Mouse (Mus musculus) left cerebral cortex, adult 11 months (tissue): ENCODE data around the gene Myl6.

Experiments used
- DNase-seq: peaks from one replicate; pipeline ENCODE4 v3.0.0; 2022; ENCODE audit warnings: low spot score

Myl6 gene

DNA sequence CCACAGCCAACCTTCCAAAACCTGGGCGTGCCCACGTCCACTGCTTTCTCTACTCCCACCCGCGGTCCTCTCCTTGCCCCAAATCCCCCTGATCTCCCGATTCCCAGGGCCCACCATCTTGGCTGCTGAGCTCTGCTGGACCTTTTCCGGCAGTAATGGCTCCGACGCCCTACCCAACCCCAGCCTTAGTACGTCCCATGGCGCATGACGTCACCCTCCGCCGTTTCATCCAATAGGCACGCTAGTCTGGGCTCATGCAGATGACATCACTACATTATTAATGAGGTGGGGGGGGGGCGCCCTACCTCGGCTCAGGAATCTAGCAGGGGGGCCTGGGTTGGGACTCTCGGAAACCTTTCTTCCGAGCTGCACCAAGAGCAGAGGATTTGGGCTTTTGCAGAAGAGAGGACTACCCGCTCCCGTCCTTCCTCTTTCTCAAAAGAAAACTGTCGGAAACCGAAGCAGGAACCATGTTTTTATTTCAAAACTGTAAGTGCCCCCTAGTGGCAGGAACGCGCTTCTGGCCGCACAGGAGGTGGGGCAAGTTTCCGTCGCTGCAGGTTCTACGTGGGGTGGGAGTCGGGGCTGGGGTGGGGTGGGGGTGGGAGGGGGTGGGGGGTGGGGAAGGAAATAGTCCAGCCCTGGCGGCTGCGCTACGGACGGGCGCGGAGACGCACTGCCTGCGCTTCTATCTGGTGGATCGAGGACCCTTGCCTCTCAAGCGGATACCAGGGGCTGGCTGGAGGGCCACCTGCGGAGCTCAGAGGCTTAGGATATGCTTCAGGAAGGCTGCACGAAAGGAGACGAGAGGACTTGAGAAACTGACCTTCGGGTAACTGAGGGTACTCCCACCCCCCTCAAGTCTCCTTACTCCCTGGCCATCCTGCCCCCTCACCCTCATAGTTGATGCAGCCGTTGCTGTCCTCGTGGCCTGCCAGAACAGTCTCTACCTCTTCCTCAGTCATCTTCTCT is at the start of gene Myl6:
Gene Myl6, minus strand, starts transcription at position 451 of the 972 bp plus-strand sequence.
- peak; percentile 96 for DNase-seq

DNA sequence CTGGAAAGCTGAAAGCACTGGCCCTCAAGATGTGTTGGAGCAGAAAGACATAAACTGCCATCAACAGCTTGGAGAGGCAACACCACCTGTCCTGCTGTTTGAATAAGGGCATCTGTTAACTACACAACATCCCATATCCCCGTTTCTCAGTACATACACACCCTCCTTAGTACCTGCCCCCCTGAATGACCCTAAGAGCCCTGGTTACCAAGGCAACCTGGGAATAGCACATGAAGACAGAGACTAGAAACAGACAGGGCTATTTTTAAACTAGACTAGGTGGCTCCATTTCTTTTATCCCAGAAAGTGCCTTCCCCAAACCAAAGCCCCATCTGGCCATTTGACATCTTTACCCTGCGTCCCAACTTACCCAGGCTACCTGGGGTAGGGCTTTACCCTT is 49.2 kb upstream of the Myl6 start:
- DNase-seq = no peak

DNA sequence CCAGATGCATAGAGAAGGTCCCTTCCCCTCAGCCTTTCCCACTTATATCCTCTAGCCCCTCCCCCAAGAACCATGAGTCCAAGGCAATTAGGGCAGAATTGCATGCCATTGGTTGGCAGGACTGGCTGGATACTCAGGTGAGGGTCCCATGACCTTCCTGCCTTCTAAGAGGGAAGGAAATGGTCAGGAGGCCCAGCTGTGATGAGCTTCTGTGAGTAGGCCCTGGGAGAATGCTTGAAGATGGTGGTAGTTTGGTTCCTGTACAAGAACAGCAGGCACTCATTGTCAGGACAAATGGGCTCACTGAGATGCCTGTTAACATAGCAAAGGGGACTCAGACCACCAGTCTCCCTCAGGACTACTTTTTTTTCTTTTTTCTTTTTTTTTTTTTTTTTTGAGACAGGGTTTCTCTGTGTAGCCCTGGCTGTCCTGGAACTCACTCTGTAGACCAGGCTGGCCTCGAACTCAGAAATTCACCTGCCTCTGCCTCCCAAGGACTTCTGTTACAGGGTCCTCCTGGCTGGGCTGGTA is 44.5 kb upstream of the Myl6 start:
- DNase-seq = no peak

DNA sequence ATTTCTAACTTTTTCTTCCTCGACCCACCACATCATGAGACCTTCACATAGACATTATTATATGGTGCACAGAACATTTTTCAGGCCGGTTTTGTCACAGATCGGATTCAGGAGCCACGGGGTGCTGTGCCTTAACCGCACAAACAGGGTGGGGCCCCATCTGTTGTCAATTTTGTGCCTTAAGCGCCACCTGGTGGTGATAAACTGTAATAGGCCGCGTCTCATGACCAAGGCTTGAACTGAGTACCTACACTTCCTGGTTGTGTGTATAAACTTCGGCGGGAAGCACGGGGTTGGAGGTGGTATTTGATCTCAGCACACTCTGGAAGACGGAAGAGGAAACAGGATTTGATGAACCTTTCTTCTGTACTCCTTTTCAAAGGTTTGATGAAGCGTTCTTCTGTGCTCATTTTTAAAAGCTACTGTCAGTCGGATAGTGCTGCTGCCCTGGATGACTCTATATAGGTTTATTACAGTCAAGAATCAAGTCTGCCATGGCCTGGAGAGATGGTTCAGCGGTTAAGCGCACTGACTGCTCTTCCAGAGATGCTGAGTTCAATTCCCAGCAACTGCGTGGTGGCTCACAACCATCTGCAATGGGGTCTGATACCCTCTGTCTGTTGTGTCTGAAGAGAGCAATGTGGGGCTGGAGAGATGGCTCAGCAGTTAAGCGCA is 42.5 kb upstream of the Myl6 start:
- DNase-seq = peak; percentile 87

DNA sequence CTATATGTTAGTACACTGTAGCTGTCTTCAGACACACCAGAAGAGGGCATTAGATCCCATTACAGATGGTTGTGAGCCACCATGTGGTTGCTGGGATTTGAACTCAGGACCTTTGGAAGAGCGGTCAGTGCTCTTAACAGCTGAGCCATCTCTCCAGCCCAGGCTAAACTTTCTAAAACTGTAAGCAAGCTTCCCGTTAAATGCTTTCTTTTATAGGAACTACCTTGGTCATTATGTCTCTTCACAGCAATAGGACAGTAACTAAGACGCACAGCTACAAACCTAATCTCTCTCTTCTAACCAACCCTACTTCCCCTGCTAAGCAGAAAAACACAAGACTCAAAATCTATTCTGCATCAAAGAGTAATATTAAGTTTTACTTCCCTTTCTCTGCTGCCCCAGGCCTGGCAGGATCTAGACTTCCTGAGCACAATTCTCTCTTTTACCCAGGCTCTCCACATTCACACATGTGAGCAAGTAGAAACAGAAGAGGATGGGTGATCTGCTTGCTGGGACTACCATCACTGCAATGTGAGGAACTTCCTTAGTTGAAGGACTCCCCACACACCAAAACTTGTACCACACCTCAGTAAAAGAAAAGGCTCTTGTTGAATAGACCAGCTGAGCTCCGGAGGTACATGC is 41.8 kb upstream of the Myl6 start:
- DNase-seq = no peak

DNA sequence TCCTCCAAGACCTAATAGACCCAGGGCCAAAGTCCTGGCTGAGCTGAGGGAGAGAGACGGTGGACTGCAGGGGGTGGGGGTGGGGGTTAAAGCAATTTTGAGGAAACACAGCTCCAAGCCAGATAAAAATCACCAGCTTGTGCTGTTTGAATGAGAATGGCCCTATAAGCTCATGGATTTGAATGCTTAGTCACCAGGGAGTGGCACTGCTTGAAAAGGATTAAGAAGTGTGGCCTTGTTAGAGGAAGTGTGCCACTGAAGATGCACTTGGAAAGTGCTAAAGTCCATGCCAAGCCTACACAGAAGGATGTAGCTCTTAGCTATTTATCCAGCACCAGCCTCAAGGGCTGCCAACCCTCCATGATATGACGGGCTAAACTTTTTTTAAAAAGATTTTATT is 41.3 kb upstream of the Myl6 start:
- no peak for DNase-seq

DNA sequence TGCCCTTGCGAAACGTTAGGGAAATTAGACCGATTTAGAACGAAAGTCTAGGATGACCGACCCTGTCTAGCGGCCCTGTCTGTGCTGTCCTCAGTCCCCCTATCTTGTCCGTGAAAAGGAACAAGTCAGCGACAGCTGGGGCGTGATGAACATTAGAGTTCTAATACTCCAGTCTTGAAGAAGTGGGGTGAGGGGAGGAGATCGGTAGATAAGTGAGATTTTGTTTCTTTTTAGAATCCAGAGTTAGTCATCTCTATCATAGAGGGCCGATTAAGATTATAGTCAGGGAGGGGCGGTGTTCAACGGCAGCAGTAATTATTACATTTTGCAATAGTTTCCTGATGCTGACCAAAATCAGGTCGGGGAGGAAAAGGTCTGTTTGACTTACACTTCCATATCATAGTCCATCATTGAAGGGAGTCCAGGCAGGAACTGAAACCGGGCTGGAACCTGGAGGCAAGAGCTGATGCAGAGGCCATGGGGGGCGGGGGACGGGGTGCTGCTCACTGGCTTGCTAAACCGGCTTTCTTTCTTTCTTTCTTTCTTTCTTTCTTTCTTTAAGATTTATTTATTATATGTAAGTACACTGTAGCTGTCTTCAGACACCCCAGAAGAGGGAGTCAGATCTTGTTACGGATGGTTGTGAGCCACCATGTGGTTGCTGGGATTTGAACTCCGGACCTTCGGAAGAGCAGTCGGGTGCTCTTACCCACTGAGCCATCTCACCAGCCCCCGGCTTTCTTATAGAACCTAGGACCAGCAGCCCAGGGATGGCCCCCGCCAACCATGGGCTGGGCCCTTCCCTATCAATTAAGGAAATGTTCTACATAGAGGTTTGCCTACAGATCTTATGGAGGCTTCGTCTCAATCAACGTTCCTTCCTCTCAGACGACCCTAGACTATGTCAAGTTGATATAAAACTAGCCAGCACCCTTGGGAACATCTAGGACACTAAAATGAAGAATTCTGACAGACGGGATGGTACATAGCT is 32.7 kb upstream of the Myl6 start:
- no peak for DNase-seq

DNA sequence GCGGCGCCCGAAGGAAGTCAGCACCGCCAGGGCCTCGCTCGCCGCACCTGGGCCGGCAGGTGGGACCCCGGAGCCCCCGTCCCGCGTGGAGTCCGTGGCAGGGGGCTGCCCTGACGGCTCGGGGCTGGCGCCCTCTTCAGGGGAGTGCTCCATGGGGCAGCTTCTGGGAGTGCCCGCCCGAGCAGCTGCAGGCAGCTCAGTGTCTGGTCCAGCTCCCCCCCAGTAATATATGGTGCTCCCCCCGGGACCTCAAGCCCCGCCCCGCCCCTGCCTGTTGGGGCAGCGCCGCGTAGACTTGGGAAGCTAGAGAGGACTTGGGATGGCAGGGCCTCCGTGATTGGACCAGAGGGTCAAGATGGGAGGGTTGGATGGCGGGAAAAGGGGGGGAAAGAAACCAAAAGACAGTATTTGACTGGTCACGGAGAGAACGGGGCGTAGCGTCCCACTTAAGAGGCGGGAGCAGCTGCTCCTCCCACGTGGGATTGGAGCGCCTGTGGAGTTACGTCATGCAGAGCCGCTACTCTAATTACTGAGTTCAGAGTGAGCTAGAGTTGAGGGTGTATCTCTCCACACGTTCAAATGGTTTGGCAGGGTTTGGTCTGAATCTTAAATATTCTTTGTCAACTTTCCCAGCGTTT is 31.8 kb upstream of the Myl6 start, which contains the start of gene Esyt1:
Gene Esyt1, minus strand, starts transcription at position 201 of the 638 bp plus-strand sequence.
- DNase-seq = peak; percentile 91

DNA sequence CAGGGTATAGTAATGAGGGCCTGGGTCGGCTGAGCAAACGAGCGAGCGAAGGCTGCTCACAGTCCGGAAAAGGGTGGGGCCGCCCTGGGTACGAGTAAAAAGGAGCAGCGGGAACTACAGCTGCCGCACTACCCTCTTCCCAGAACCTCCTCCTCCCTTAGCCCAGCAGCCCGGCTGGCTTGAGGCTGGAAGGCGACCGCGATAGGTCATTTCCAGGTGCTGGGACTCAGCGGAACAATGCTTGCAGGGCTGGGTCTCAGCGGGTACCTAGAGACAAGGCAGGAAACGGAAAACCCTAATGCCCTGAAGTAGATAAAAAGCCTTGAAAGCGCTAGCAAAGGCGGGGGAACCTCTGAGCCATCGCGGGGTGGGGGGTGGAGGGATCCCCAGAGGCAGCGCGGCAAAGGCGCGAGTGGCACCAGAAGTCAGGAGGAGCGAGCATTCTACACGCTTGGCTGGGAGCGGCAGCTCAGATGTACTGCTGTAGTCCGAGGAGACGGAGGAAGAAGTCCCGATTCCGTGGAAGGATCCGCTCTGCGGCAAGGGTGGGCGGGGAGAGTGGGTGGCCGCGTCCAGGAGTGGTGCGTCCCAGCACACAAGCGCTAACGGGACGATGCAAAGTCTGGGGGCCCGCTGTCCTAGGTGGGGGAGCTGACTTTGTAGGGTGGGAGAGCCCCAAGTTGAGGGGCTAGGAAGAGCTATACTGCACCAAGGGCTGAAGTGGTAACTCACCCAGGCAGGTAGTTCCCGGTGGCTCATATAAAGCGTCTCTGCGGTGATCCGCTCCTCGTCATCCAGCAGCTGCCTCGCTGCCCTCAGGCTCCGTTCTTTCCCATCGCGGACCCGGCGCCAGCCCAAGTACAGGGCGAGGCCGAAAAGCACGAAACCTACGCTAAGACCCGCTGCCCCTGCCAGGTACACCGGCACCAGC is 31.1 kb upstream of the Myl6 start:
- no peak for DNase-seq

DNA sequence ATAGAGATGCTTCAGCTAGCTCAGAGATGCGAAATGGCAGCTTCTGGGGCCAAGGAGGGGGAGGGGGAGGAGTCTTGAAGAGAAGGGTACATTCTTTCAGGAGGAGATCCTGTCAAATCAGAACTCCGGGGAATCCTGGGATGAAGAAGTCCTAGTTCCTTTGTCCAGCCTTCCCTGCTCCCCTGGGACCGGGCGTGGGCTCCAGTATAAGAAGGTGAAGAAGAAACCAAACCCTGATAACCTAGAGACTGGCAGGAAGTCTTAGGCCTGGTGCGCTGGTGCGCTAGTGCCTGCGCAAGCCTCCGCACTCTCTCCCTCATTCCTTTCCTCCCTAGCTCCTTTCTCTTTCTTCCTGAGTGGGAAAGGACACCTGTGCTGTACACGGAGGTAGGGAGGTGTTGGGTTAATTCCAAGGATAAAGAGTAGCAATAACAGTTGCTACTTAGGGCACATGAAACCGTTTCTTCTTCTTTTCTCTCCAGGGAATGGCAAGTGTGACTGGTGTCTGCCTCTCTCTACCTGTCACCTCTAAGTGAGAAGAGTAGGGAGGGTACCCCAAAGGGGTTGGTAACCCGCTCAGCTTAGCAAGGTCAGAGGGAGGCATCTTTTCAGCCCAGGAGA is 30.3 kb upstream of the Myl6 start:
- no peak for DNase-seq

DNA sequence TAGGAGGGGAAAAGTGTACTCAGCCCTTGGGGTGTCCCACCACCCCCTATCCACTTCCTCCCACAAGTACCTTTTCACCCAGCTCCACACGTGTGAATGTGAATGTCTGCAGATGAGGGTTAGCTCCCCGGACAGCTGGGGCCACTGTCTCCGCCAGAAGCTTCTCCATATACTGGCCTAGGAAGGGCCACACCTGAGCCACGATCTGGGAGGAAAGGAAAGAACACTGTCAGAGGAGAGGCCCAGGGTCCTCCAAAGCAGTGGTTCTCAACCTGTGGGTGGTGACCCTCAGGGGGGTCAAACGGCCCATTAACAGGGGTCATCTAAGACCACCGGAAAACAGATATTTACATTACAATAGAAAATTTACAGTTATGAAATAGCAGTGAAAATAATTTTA is 28.4 kb upstream of the Myl6 start:
- DNase-seq = no peak

DNA sequence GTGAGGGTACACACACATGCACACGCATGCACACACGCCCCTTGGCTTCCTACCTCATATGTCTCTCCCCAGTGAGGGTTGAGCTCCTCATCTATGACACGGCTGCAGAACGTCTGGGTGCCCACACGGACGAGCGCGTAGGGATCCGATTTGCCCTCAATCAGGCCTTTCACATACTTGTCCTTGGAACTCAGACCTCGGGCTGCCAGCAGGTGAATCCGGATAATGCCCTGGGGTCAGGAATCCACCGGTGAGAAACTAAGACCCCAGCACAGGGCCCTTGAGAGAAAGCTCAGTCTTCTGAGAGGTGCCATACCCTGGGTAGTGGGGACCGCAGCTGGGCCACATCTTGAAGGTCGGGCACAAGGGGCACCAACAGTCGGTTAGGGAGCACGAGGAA is 26.6 kb upstream of the Myl6 start:
- DNase-seq = no peak

DNA sequence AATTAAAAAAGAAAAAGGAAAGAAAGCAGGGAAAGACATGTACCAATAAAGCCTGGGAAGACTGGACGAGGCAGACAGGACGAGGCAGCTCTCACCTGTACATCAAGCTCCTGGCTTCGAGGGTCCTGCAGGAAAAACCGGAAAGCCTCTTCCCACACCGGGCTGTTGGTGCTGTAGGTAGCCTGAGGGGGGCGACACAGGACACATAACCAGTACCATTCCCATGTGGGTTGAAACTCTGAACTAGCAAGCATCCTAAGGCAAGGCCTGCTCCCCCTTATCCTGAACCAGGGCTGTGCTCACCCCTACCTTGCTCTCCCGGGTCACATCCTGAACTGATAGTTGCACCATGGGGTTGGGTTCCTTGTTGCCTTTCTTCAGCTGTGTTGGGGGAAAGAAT is 24.9 kb upstream of the Myl6 start:
- no peak for DNase-seq

DNA sequence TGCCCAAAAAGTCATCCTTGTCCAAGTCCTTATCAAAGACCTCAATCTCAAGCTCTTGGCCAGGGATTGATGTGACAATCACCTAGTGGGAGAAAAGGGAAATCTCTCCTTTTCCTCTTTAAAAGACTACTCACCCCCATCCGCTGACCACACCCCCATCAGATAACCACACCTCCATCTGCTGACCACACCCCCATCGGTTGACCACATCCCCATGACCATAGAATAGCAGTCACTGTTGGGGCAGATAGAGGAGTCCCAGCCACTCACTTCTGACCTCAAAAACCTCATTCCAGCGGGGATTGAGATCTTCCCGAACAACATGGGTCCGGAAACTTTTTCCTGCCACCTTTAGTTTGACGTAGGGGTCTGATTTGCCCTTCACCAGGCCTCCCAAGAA is 22.7 kb upstream of the Myl6 start:
- no peak for DNase-seq

DNA sequence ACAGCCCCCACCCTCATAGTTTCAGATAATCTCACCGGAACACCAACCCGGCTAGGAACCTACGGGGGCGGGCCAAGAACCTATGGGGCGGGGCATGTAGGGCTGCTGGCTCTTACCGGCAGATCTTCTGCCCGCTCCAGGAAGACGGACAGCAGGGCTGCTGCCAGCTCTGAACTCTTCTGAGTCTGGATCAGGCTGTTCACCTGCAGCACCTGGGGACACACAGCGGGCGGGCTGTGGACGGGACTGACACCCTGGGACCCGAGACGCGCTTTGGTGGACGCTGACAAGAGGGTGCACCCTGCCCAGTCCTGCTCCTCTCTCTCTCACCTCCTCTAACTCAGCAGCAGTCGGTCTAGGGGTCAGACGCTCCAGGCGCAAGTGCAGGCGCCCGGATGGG is 22.1 kb upstream of the Myl6 start:
- DNase-seq = no peak

DNA sequence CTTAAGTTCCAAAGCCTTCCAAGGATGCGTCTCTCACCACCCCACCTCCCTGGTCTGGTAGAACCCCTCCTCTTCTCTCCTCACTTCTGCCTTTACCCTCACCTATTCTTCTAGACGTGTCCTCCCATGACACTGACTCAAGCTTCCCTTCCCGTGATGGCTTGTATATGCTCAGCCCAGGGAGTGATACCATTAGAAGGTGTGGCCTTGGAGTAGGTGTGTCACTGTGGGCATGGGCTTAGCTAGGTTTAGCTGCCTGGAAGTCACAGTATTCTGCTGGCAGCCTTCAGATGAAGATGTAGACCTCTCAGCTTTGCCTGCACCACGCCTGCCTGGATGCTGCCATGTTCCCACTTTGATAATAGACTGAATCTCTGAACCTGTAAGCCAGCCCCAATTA is 21.1 kb upstream of the Myl6 start:
- DNase-seq = no peak

DNA sequence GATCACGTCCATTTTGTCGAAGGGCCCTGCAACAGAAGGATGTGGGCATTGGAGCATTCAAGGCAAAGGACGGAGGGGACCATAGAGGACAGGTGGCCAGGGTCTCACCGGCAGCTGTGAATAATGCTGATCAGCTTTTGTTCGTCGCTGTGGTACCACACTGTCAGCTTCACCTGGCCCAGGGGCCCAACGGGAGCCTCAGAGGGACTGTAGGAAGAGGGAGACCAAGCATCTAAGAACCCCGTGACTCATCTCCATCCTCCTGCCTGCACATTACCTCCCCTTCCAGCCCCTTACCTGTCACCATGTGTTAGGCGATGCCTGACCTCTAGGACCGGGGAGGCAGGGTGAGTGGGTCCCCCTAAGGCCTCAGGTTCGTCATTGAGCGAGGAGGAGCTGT is 17.8 kb upstream of the Myl6 start:
- DNase-seq = no peak

DNA sequence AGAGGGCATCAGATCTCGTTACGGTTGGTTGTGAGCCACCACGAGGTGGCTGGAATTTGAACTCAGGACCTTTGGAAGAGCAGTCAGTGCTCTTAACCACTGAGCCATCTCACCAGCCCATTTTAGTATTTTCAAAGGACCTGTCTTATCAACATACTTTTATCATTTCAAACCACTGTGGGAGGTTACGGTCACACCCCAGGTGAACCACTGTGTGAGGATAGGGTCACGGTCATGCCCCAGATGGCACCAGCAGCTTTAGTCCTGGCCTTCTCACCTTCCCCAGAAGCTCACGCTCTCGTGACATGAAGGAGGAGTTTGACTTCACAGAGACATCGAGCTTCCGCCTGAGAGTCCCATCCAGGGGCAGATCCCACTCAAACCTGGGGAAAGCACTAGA is 17.2 kb upstream of the Myl6 start:
- DNase-seq = no peak

DNA sequence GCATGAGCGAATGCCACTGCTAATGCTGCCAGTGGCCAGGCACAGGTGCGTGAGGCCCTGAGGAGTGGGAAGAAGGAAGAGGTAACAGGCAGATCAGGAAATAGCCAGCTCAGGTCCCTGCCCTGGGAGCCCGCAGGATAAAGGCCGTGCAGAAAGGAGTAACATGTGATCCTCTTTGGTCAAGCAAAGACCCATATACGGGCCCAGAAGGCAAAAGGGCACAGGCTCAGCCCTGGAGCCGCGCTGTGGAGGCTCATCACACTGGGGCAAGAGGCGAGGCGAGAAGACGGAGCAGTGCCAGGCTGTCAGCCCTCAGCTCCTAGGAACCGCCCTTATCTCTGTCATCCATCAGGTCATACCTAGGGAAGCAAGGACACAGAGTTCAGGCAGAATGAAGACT is 16.4 kb upstream of the Myl6 start:
- DNase-seq = no peak
